Mouse (Mus musculus): ENCODE measurements around the gene Nms. TPM values are rescaled to one million over a fixed set of nuclear protein-coding genes. Genes with fewer than 3 reads are reported as not detected.

The Nms gene
- total and polyA plus RNA-seq, 2 experiments from 2014 or later, result 0.84 to 1.2 TPM

DNA sequence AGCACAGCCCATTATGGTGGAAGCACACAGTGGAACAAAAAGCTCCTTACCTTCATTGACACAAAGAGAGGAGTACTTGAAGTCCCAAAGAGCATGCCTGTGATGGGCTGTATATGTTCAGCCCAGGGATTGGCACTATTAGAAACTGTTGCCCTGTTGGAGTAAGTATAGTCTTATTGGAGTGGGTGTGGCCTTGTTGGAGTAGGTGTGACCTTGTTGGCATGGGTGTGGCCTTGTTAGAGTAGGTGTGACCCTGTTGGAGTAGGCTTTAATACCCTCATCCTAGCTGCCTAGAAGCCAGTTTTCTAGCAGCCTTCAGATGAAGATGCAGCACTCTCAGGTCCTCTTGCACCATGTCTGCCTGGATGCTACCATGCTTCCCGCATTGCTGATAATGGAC lies 30.2 kb downstream of the Nms start:
- DNase-seq (ENCODE audit: low spot score), result no peak
- no peak for TF ChIP-seq CTCF (IDR thresholded peaks at IDR 0.05; ENCODE audit: low read depth)
- 91% methylated on average over 1 of the region's 1 CpGs for WGBS
- no peaks in the 10 kb centered on the region for H3K27me3 ChIP-seq (ENCODE audit: insufficient read depth, low read length)
- no peak for ATAC-seq
- H3K4me1 ChIP-seq (ENCODE audit: insufficient read depth, low read length), result no peaks in the 10 kb centered on the region
- H3K9me3 ChIP-seq (ENCODE audit: low read length), result no peaks in the 10 kb centered on the region
- no peaks in the 10 kb centered on the region for H3K36me3 ChIP-seq (ENCODE audit: insufficient read depth, low read length)
- H3K4me3 ChIP-seq (ENCODE audit: low read length), result no peak overlapping the region
- no peak overlapping the region for H3K4me2 ChIP-seq (ENCODE audit: low read depth, low read length)
- H3K27ac ChIP-seq, result no peak overlapping the region
- H3K9ac ChIP-seq (replicated peaks; ENCODE audit: low read length), result no peak overlapping the region

DNA sequence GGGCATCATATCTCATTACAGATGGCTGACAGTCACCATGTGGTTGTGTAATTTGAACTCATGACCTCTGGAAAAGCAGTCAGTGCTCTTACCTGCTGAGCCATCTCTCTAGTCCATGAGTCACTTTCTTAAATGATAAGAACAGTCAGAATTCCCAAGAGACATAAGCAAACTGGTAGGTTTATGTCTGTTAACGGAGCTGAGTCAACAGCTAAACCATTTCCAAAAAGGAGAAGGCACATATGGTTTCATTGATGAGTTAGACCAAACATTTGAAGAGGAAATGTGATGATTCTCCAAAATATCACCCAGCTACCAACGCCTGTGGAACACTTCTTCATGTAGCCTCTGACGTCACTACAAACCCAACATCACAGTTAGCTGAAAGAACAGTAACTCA lies 32.8 kb downstream of the Nms start:
- no peak overlapping the region for H3K9ac ChIP-seq (replicated peaks; ENCODE audit: low read length)
- H3K9me3 ChIP-seq (ENCODE audit: low read length), result no peaks in the 10 kb centered on the region
- H3K4me1 ChIP-seq (ENCODE audit: insufficient read depth, low read length), result no peaks in the 10 kb centered on the region
- 90% methylated on average over 3 of the region's 3 CpGs for WGBS
- no peak for TF ChIP-seq CTCF (IDR thresholded peaks at IDR 0.05; ENCODE audit: low read depth)
- DNase-seq (ENCODE audit: low spot score) (no peak), ATAC-seq (no peak)
- H3K4me3 ChIP-seq (ENCODE audit: low read length), result no peak overlapping the region
- no peak overlapping the region for H3K4me2 ChIP-seq (ENCODE audit: low read depth, low read length)
- H3K27ac ChIP-seq, result no peak overlapping the region
- H3K27me3 ChIP-seq (ENCODE audit: insufficient read depth, low read length), result no peaks in the 10 kb centered on the region; the same call in 1 of the 2 replicates
- no peaks in the 10 kb centered on the region for H3K36me3 ChIP-seq (ENCODE audit: insufficient read depth, low read length)

- H3K4me2 ChIP-seq (ENCODE audit: low read depth, low read length), result no peak overlapping the region
- no peak for ATAC-seq
- H3K36me3 ChIP-seq (ENCODE audit: insufficient read depth, low read length), result no peaks in the 10 kb centered on the region
- no peaks in the 10 kb centered on the region for H3K4me1 ChIP-seq (ENCODE audit: insufficient read depth, low read length)
- no peaks in the 10 kb centered on the region for H3K9me3 ChIP-seq (ENCODE audit: low read length)
- no peak overlapping the region for H3K4me3 ChIP-seq (ENCODE audit: low read length)
- DNase-seq (ENCODE audit: low spot score), result no peak
- WGBS, result 88% methylated on average over 9 of the region's 9 CpGs
- H3K9ac ChIP-seq (replicated peaks; ENCODE audit: low read length), result no peak overlapping the region
- TF ChIP-seq CTCF (IDR thresholded peaks at IDR 0.05; ENCODE audit: low read depth), result no peak
- no peaks in the 10 kb centered on the region; the same call in 1 of the 2 replicates for H3K27me3 ChIP-seq (ENCODE audit: insufficient read depth, low read length)
- H3K27ac ChIP-seq, result no peak overlapping the region
Observed at GRCm38 (mm10) chr1:38972986-38973592, 34.1 kb downstream of the Nms start.

- Histone ChIP-seq H3K4me2 (ENCODE audit: low read depth, low read length) (no peak overlapping the region), H3K27ac (no peak overlapping the region), H3K36me3 (ENCODE audit: insufficient read depth, low read length) (no peaks in the 10 kb centered on the region), H3K27me3 (ENCODE audit: insufficient read depth, low read length) (no peaks in the 10 kb centered on the region; the same call in 1 of the 2 replicates), H3K9ac (replicated peaks; ENCODE audit: low read length) (no peak overlapping the region), H3K4me3 (ENCODE audit: low read length) (no peak overlapping the region), H3K9me3 (ENCODE audit: low read length) (no peaks in the 10 kb centered on the region), H3K4me1 (ENCODE audit: insufficient read depth, low read length) (no peaks in the 10 kb centered on the region)
- DNase-seq (ENCODE audit: low spot score), result no peak
- no peak for TF ChIP-seq CTCF (IDR thresholded peaks at IDR 0.05; ENCODE audit: low read depth)
- 81% methylated on average over 7 of the region's 7 CpGs for WGBS
- no peak for ATAC-seq
Observed at GRCm38 (mm10) chr1:38979953-38980352, 41.0 kb downstream of the Nms start.

DNA sequence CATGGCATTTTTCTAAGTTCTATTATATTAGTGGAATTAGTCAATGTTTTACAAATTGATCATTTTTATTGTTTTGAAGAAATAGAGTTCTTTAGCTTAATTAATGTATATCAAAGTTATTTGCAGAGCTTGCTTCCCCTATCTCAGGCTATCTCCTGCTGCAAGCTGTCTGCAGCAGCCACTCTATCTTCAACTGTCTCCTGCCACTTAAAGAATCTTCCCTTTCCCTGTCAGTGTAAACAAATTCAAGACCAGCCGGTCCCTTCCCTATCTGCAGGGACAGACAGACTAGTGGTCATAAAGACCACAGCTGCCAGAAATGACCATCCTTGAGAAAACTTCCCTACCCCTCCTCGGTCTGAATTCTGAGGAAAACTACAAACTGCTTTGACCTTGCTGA lies 44.9 kb downstream of the Nms start:
- Histone ChIP-seq H3K27me3 (ENCODE audit: insufficient read depth, low read length) (no peaks in the 10 kb centered on the region), H3K9ac (replicated peaks; ENCODE audit: low read length) (no peak overlapping the region), H3K36me3 (ENCODE audit: insufficient read depth, low read length) (no peaks in the 10 kb centered on the region), H3K4me3 (ENCODE audit: low read length) (no peak overlapping the region), H3K27ac (no peak overlapping the region), H3K4me2 (ENCODE audit: low read depth, low read length) (no peak overlapping the region), H3K9me3 (ENCODE audit: low read length) (no peaks in the 10 kb centered on the region), H3K4me1 (ENCODE audit: insufficient read depth, low read length) (peaks cover 10% of the 10 kb centered on the region)
- WGBS, result 78% methylated on average over 2 of the region's 2 CpGs
- DNase-seq (ENCODE audit: low spot score) (no peak), ATAC-seq (no peak)
- TF ChIP-seq CTCF (IDR thresholded peaks at IDR 0.05; ENCODE audit: low read depth), result no peak

GRCm38 (mm10) chr1:38985308-38985707 lies 46.4 kb downstream of the Nms start, which contains the start of gene Pdcl3:
TSS of gene Pdcl3 (plus strand) at chr1:38985608.
- Histone ChIP-seq H3K4me3 (ENCODE audit: low read length) (no peak within 1 kb of the TSS), H3K27ac (no peak within 1 kb of the TSS), H3K4me1 (ENCODE audit: insufficient read depth, low read length) (peaks cover 10% of the 10 kb centered on the region), H3K4me2 (ENCODE audit: low read depth, low read length) (no peak within 1 kb of the TSS), H3K9me3 (ENCODE audit: low read length) (no peaks in the 10 kb centered on the region), H3K9ac (replicated peaks; ENCODE audit: low read length) (no peak within 1 kb of the TSS), H3K36me3 (ENCODE audit: insufficient read depth, low read length) (no peaks in the 10 kb centered on the region), H3K27me3 (ENCODE audit: insufficient read depth, low read length) (no peaks in the 10 kb centered on the region)
- 89% methylated on average over 3 of the region's 3 CpGs for WGBS
- TF ChIP-seq CTCF (IDR thresholded peaks at IDR 0.05; ENCODE audit: low read depth), result no peak
- ATAC-seq, result no peak
- DNase-seq (ENCODE audit: low spot score), result no peak

GRCm38 (mm10) chr1:38987080-38987864 lies 48.3 kb downstream of the Nms start:
- no peaks in the 10 kb centered on the region for H3K27me3 ChIP-seq (ENCODE audit: insufficient read depth, low read length)
- H3K27ac ChIP-seq, result peak overlapping the region; percentile 85
- H3K9me3 ChIP-seq (ENCODE audit: low read length), result no peaks in the 10 kb centered on the region
- DNase-seq (ENCODE audit: low spot score) (peak; percentile 98), ATAC-seq (peak; percentile 98)
- peak overlapping the region; percentile 87 for H3K4me2 ChIP-seq (ENCODE audit: low read depth, low read length)
- 0 out of 2 replicates have a peak, but pooled peaks cover 6% of the 10 kb centered on the region for H3K36me3 ChIP-seq (ENCODE audit: insufficient read depth, low read length)
- peak overlapping the region; percentile 87 for H3K4me3 ChIP-seq (ENCODE audit: low read length)
- 6% methylated on average over 38 of the region's 38 CpGs for WGBS
- TF ChIP-seq CTCF (IDR thresholded peaks at IDR 0.05; ENCODE audit: low read depth), result no peak
- H3K9ac ChIP-seq (replicated peaks; ENCODE audit: low read length), result peak overlapping the region; percentile 77
- H3K4me1 ChIP-seq (ENCODE audit: insufficient read depth, low read length), result peaks cover 10% of the 10 kb centered on the region
